17 mouse cellular contexts compared by ENCODE assay signal in the genomic region with DNA sequence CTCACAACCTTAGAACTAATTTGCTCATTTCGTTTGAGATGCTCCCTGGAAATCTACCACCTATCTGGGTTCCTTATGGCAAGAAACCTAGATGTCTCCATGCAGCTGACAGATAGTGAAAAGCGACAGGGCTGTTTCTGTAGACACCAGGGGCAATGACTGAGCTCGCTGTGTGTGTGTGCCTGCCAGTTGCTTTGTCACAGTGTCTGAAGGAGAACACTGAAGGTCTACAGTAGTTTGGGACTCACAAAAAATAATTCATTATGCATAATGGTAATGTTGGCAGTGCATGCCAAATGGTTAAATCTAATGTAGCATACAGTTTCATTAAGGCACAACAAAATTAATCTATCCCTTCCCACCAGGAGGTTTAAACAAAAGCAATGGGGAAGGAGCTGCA.
"Had no signal": no experiment of that assay in that cellular context is flagged by ENCODE, and none has a peak within 500 bp of the region (broad histone marks: within the 10 kb centered on the region; RNA-seq: fewer than 3 reads in every experiment).

No protein-coding gene starts in this region.

- ATAC-seq: liver, embryonic 12.5 days; midbrain, embryonic 15.5 days had no signal

- H3K27ac ChIP-seq: kidney, postnatal 0 days; layer of hippocampus, adult 2 months; limb, embryonic 15.5 days; liver, embryonic 12.5 days; midbrain, embryonic 15.5 days had no signal

- H3K9me3 ChIP-seq: limb, embryonic 15.5 days; liver, embryonic 12.5 days; midbrain, embryonic 15.5 days had no signal

- H3K4me1 ChIP-seq: liver, embryonic 12.5 days had no signal

- H3K27me3 ChIP-seq: limb, embryonic 15.5 days; midbrain, embryonic 15.5 days had no signal

- H3K4me3 ChIP-seq: layer of hippocampus, adult 2 months; limb, embryonic 15.5 days; liver, embryonic 12.5 days; midbrain, embryonic 15.5 days had no signal

- H3K36me3 ChIP-seq: limb, embryonic 15.5 days; liver, embryonic 12.5 days; midbrain, embryonic 15.5 days had no signal

- H3K9ac ChIP-seq: limb, embryonic 15.5 days; liver, embryonic 12.5 days; lung, embryonic 14.5 days; midbrain, embryonic 15.5 days had no signal

- DNase-seq: kidney, adult 9 months; kidney, postnatal 4 days; left cerebral cortex, postnatal 4 days; lung, embryonic 14.5 days; lung, postnatal 10 days; lung, postnatal 4 days; retina, postnatal 1 day; right cerebral cortex, postnatal 4 days; spleen, adult 18-20 months; thymus, adult 18-20 months; thymus, postnatal 14 days had no signal

- H3K4me2 ChIP-seq: limb, embryonic 15.5 days; liver, embryonic 12.5 days; lung, embryonic 14.5 days; midbrain, embryonic 11.5 days; midbrain, embryonic 15.5 days had no signal
